Mouse (Mus musculus): ENCODE measurements around the gene Map2k7. TPM values are rescaled to one million over a fixed set of nuclear protein-coding genes. Genes with fewer than 3 reads are reported as not detected.

Gene Map2k7
- 29.3 and 35.9 TPM in 2 replicates for polyA plus RNA-seq (2012; ENCODE audit: insufficient read depth, insufficient read length, missing spikeins)

GRCm38 (mm10) chr8:4238434-4239192 is at the start of gene Map2k7, which contains the start of gene Gm49320:
Gene Map2k7, plus strand, starts transcription at chr8:4238740.
Gene Gm49320, plus strand, starts transcription at chr8:4238865.
- Histone ChIP-seq H3K27ac (replicated peaks; ENCODE audit: low read depth, low read length) (peak within 1 kb of the TSS; percentile 89), H3K4me3 (ENCODE audit: insufficient read depth, low read depth, low read length) (peak within 1 kb of the TSS; percentile 77), H3K4me1 (ENCODE audit: control insufficient read depth, insufficient read depth, insufficient read length, low read length) (peaks cover 5% of the 10 kb centered on the region)

- Histone ChIP-seq H3K27ac (replicated peaks; ENCODE audit: low read depth, low read length) (no peak overlapping the region), H3K4me3 (ENCODE audit: insufficient read depth, low read depth, low read length) (no peak overlapping the region), H3K4me1 (ENCODE audit: control insufficient read depth, insufficient read depth, insufficient read length, low read length) (no peaks in the 10 kb centered on the region)
These were observed 49.4 kb upstream of the Map2k7 start for GRCm38 (mm10) chr8:4189031-4189722.

GRCm38 (mm10) chr8:4192305-4192704 is 46.2 kb upstream of the Map2k7 start:
- no peak overlapping the region for H3K4me3 ChIP-seq (ENCODE audit: insufficient read depth, low read depth, low read length)
- H3K27ac ChIP-seq (replicated peaks; ENCODE audit: low read depth, low read length) = no peak overlapping the region
- no peaks in the 10 kb centered on the region for H3K4me1 ChIP-seq (ENCODE audit: control insufficient read depth, insufficient read depth, insufficient read length, low read length)

GRCm38 (mm10) chr8:4192807-4193587 is 45.5 kb upstream of the Map2k7 start:
- no peak overlapping the region for H3K4me3 ChIP-seq (ENCODE audit: insufficient read depth, low read depth, low read length)
- H3K27ac ChIP-seq (replicated peaks; ENCODE audit: low read depth, low read length) = no peak overlapping the region

GRCm38 (mm10) chr8:4193588-4193894 is 45.0 kb upstream of the Map2k7 start:
- Histone ChIP-seq H3K27ac (replicated peaks; ENCODE audit: low read depth, low read length) (no peak overlapping the region), H3K4me1 (ENCODE audit: control insufficient read depth, insufficient read depth, insufficient read length, low read length) (no peaks in the 10 kb centered on the region), H3K4me3 (ENCODE audit: insufficient read depth, low read depth, low read length) (no peak overlapping the region)

More at GRCm38 (mm10) chr8:4192807-4193587, 45.5 kb upstream of the Map2k7 start:
- no peaks in the 10 kb centered on the region for H3K4me1 ChIP-seq (ENCODE audit: control insufficient read depth, insufficient read depth, insufficient read length, low read length)

GRCm38 (mm10) chr8:4201321-4201720 is 37.2 kb upstream of the Map2k7 start:
- Histone ChIP-seq H3K4me3 (ENCODE audit: insufficient read depth, low read depth, low read length) (no peak overlapping the region), H3K27ac (replicated peaks; ENCODE audit: low read depth, low read length) (no peak overlapping the region), H3K4me1 (ENCODE audit: control insufficient read depth, insufficient read depth, insufficient read length, low read length) (no peaks in the 10 kb centered on the region)

GRCm38 (mm10) chr8:4205246-4206123 is 33.1 kb upstream of the Map2k7 start:
- H3K27ac ChIP-seq (replicated peaks; ENCODE audit: low read depth, low read length) = no peak overlapping the region
- no peak overlapping the region for H3K4me3 ChIP-seq (ENCODE audit: insufficient read depth, low read depth, low read length)
- H3K4me1 ChIP-seq (ENCODE audit: control insufficient read depth, insufficient read depth, insufficient read length, low read length) = no peaks in the 10 kb centered on the region

- Histone ChIP-seq H3K4me1 (ENCODE audit: control insufficient read depth, insufficient read depth, insufficient read length, low read length) (no peaks in the 10 kb centered on the region), H3K27ac (replicated peaks; ENCODE audit: low read depth, low read length) (no peak overlapping the region), H3K4me3 (ENCODE audit: insufficient read depth, low read depth, low read length) (no peak overlapping the region)
These were observed 32.1 kb upstream of the Map2k7 start for GRCm38 (mm10) chr8:4206182-4207015.

- no peaks in the 10 kb centered on the region for H3K4me1 ChIP-seq (ENCODE audit: control insufficient read depth, insufficient read depth, insufficient read length, low read length)
- H3K4me3 ChIP-seq (ENCODE audit: insufficient read depth, low read depth, low read length) = no peak overlapping the region
- no peak overlapping the region for H3K27ac ChIP-seq (replicated peaks; ENCODE audit: low read depth, low read length)
These were observed 31.6 kb upstream of the Map2k7 start for GRCm38 (mm10) chr8:4207016-4207350.

GRCm38 (mm10) chr8:4211097-4211496 is 27.4 kb upstream of the Map2k7 start:
- Histone ChIP-seq H3K4me1 (ENCODE audit: control insufficient read depth, insufficient read depth, insufficient read length, low read length) (peaks cover 10% of the 10 kb centered on the region), H3K27ac (replicated peaks; ENCODE audit: low read depth, low read length) (no peak overlapping the region), H3K4me3 (ENCODE audit: insufficient read depth, low read depth, low read length) (no peak overlapping the region)

- H3K4me1 ChIP-seq (ENCODE audit: control insufficient read depth, insufficient read depth, insufficient read length, low read length) = peaks cover 10% of the 10 kb centered on the region
- H3K4me3 ChIP-seq (ENCODE audit: insufficient read depth, low read depth, low read length) = peak overlapping the region; percentile 59
- H3K27ac ChIP-seq (replicated peaks; ENCODE audit: low read depth, low read length) = no peak overlapping the region
These were observed 25.7 kb upstream of the Map2k7 start for GRCm38 (mm10) chr8:4212809-4213209.

GRCm38 (mm10) chr8:4213210-4214005 is 25.1 kb upstream of the Map2k7 start:
- peak overlapping the region; percentile 59 for H3K4me3 ChIP-seq (ENCODE audit: insufficient read depth, low read depth, low read length)
- H3K4me1 ChIP-seq (ENCODE audit: control insufficient read depth, insufficient read depth, insufficient read length, low read length) = peaks cover 10% of the 10 kb centered on the region
- H3K27ac ChIP-seq (replicated peaks; ENCODE audit: low read depth, low read length) = peak overlapping the region; percentile 35; the same call in 1 of the 2 replicates

Measured in brown adipose tissue, adult 24 weeks (tissue).